Mouse (Mus musculus) limb, embryonic 14.5 days (tissue): ENCODE measurements around the gene Akr1b10. TPM values are rescaled to one million over a fixed set of nuclear protein-coding genes. Genes with fewer than 3 reads are reported as not detected.

ENCODE experiments used
- ATAC-seq: fragments of 200-750 bp; cut with Nextera tagmentation; 2 replicates; pipeline ENCODE4 v1.8.0; 2017; ENCODE audit warnings: low read depth, moderate number of reproducible peaks, moderate TSS enrichment; ENCODE audit not compliant: low FRiP score
- DNase-seq: peaks from one replicate; pipeline ENCODE4 v3.0.0-alpha.2; 2015; ENCODE audit warnings: low spot score
- H3K27ac ChIP-seq: fragments of 300-500 bp; sonication (generic); replicated peaks from 2 replicates; pipeline ENCODE4 v1.5.1; 2014; ENCODE audit warnings: low read depth, mild to moderate bottlenecking, low read length, moderate library complexity, mixed read lengths
- H3K27me3 ChIP-seq: fragments of 300-500 bp; sonication (generic); 2 replicates; pipeline ENCODE4 v1.6.1; 2014; ENCODE audit warnings: low read length, mixed read lengths; ENCODE audit not compliant: control insufficient read depth, insufficient read depth
- H3K36me3 ChIP-seq: fragments of 300-500 bp; sonication (generic); 2 replicates; pipeline ENCODE4 v1.6.1; 2014; ENCODE audit warnings: mild to moderate bottlenecking, low read length, moderate library complexity, mixed read lengths; ENCODE audit not compliant: control insufficient read depth, insufficient read depth
- H3K4me1 ChIP-seq: fragments of 300-500 bp; sonication (generic); 2 replicates; pipeline ENCODE4 v1.6.1; 2014; ENCODE audit warnings: antibody characterized with exemption, low read length, mixed read lengths; ENCODE audit not compliant: control insufficient read depth, insufficient read depth
- H3K4me2 ChIP-seq: fragments of 300-500 bp; sonication (generic); replicated peaks from 2 replicates; pipeline ENCODE4 v1.6.1; 2014; ENCODE audit warnings: low read depth, mild to moderate bottlenecking, low read length, moderate library complexity; ENCODE audit not compliant: severe bottlenecking
- H3K4me3 ChIP-seq: fragments of 300-500 bp; sonication (generic); replicated peaks from 2 replicates; pipeline ENCODE4 v1.5.1; 2014; ENCODE audit warnings: low read length
- H3K9ac ChIP-seq: fragments of 300-500 bp; sonication (generic); 2 replicates; pipeline ENCODE4 v1.6.1; 2014; ENCODE audit warnings: mild to moderate bottlenecking, low read depth, low read length, moderate library complexity; ENCODE audit not compliant: severe bottlenecking
- H3K9me3 ChIP-seq: fragments of 300-500 bp; sonication (generic); 2 replicates; pipeline ENCODE4 v1.6.1; 2016; ENCODE audit warnings: low read length; ENCODE audit not compliant: control insufficient read depth
- POLR2A ChIP-seq: fragments of 200-500 bp; IDR thresholded peaks from 2 replicates; pipeline ENCODE4 v1.8.0; 2012; ENCODE audit warnings: inconsistent platforms, mild to moderate bottlenecking, moderate library complexity, borderline replicate concordance; ENCODE audit not compliant: insufficient read depth, insufficient read length; ENCODE audit errors: extremely low read depth
- WGBS: fragments of 180-500 bp; shearing (Covaris S2); extraction: QIAGEN DNeasy Blood & Tissue Kit; methylation state at CpG from one replicate; pipeline ENCODE4 v1.1.7; 2014; 5-methylcytosine and 5-hydroxymethylcytosine counted together
- polyA plus RNA-seq, 2 experiments: library from polyadenylated mRNA; depleted of rRNA in 1 of 2; stranded (reverse) in 1 of 2; unstranded in 1 of 2; fragments of >200 nt; fragmentation: Nextera tagmentation in 1 of 2; extraction: Ambion mirVana in 1 of 2; gene quantifications; 2 replicates each; pipeline versions ENCODE4 v1.2.1 to v1.2.3; 2012 to 2014

Akr1b10 gene
- polyA plus RNA-seq, 2 experiments: 10.2 to 10.4 TPM

DNA sequence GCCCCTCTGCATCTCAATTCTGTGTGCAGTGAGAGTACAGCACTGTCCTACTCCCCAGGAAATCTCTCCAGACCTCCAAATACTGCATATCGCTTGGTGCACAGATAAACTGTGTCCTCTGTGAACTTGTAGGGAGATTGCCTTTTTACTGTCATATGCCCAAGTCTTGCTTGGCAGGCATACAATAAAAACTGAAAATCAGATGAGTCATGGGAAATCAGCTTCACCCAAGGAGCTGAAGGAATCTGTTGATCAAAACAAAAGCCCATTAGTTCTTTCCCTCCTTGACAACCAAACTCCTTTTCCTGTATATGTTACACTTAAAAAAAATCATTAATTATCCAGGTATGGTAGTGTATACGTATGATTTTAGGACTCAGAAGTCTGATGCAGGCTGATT lies 59.8 kb downstream of the Akr1b10 start:
- no peaks in the 10 kb centered on the region for H3K4me1 ChIP-seq
- H3K9me3 ChIP-seq: no peaks in the 10 kb centered on the region
- H3K9ac ChIP-seq: no peak overlapping the region
- no peak for DNase-seq
- no peak overlapping the region for H3K4me2 ChIP-seq
- 84% methylated on average over 2 of the region's 2 CpGs for WGBS
- H3K27me3 ChIP-seq: no peaks in the 10 kb centered on the region
- no peaks in the 10 kb centered on the region for H3K36me3 ChIP-seq
- no peak for ATAC-seq
- no peak overlapping the region for H3K4me3 ChIP-seq
- no peak for TF ChIP-seq POLR2A
- H3K27ac ChIP-seq: no peak overlapping the region

Other genes with a start within 250 kb of the Akr1b10 start
- gene Slc35b4, start 207.1 kb upstream of the Akr1b10 start, polyA plus RNA-seq (2012; rRNA removed): 37.3 and 42.6 TPM in 2 replicates
- 45.7 and 47.7 TPM in 2 replicates for gene Slc35b4, start 207.1 kb upstream of the Akr1b10 start, polyA plus RNA-seq (2014; fragmentation: Nextera tagmentation; extraction: Ambion mirVana)
- 133 and 134 TPM in 2 replicates for gene Akr1b3, start 66.7 kb upstream of the Akr1b10 start, polyA plus RNA-seq (2012; rRNA removed)
- gene Akr1b3, start 66.7 kb upstream of the Akr1b10 start, polyA plus RNA-seq (2014; fragmentation: Nextera tagmentation; extraction: Ambion mirVana): 174 and 180 TPM in 2 replicates
- gene Akr1b8, start 30.1 kb upstream of the Akr1b10 start, polyA plus RNA-seq (2012; rRNA removed): 5.6 and 6.5 TPM in 2 replicates
- gene Akr1b8, start 30.1 kb upstream of the Akr1b10 start, polyA plus RNA-seq (2014; fragmentation: Nextera tagmentation; extraction: Ambion mirVana): 7.1 and 8.5 TPM in 2 replicates
- gene Akr1b7, start 28.1 kb downstream of the Akr1b10 start, polyA plus RNA-seq (2012; rRNA removed): 0.05 TPM in 1 of 2 replicates, not detected in the other
- gene Akr1b7, start 28.1 kb downstream of the Akr1b10 start, polyA plus RNA-seq (2014; fragmentation: Nextera tagmentation; extraction: Ambion mirVana): not detected in 2 replicates
- gene Bpgm, start 92.0 kb downstream of the Akr1b10 start, polyA plus RNA-seq (2012; rRNA removed): 30.0 and 38.5 TPM in 2 replicates
- gene Bpgm, start 92.0 kb downstream of the Akr1b10 start, polyA plus RNA-seq (2014; fragmentation: Nextera tagmentation; extraction: Ambion mirVana): 37.1 and 37.5 TPM in 2 replicates
- gene Cald1, start 214.3 kb downstream of the Akr1b10 start, polyA plus RNA-seq (2012; rRNA removed): 104 and 127 TPM in 2 replicates
- 231 and 262 TPM in 2 replicates for gene Cald1, start 214.3 kb downstream of the Akr1b10 start, polyA plus RNA-seq (2014; fragmentation: Nextera tagmentation; extraction: Ambion mirVana)